Mouse (Mus musculus): Measurements from ENCODE around the gene Hnrnpm. TPM values are rescaled to one million over a fixed set of nuclear protein-coding genes. Genes with fewer than 3 reads are reported as not detected.

Hnrnpm gene
- polyA plus RNA-seq, 1 experiment from 2014 or later, result 161 TPM

DNA sequence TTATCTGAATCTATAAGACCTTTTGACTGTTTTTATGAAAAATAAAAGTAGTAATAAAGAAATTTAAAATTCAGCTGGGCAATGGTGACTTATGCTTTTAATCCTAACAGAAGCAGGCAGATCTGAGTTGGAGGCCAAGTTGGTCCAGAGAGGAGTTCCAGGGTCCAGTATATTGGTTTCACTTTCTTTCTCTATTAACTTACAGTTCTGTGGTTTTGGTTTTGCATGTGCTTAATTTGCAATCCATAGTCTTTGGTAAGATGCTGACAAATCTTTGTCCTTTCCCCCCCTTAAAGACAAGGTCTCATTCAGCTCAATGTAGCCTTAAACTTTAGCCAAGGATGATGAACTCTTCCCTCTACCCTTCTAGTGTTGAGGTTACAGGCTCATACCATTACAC, 7.9 kb downstream of the Hnrnpm start:
- H3K36me3 ChIP-seq (replicated peaks; ENCODE audit: control insufficient read depth, insufficient read depth), result peaks cover 26% of the 10 kb centered on the region
- H3K4me1 ChIP-seq (replicated peaks; ENCODE audit: control insufficient read depth, insufficient read depth, low read length), result peaks cover 32% of the 10 kb centered on the region
- DNase-seq (ENCODE audit: low spot score), result no peak
- H3K4me3 ChIP-seq (replicated peaks; ENCODE audit: low read length), result no peak overlapping the region
- H3K27me3 ChIP-seq (ENCODE audit: control insufficient read depth, insufficient read depth, low read length), result no peaks in the 10 kb centered on the region
- H3K27ac ChIP-seq, result no peak overlapping the region
- ATAC-seq (ENCODE audit: low FRiP score), result no peak
- H3K9me3 ChIP-seq (ENCODE audit: control insufficient read depth, low read length), result no peaks in the 10 kb centered on the region
- H3K4me2 ChIP-seq (replicated peaks), result no peak overlapping the region
- H3K9ac ChIP-seq, result no peak overlapping the region

DNA sequence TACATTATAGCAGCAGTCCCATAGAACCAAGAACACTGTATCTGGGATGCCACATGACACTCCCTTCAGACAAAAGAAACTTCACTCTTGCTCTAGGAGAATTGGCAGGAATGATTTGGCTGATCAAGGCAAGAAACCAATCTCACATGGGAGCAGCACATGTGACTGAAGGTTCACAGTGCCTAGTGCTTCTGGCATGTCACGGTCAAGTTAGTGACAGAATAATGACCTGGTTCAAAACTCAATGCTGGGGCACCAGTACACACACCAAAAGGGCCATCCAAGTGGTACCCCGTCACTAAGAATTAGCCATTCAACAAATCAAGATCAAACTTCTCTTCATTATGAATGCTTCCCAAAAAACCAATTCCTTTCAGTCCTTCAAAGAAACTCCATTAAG, 10.6 kb downstream of the Hnrnpm start:
- Histone ChIP-seq H3K9me3 (ENCODE audit: control insufficient read depth, low read length) (no peaks in the 10 kb centered on the region), H3K36me3 (replicated peaks; ENCODE audit: control insufficient read depth, insufficient read depth) (peaks cover 31% of the 10 kb centered on the region), H3K4me2 (replicated peaks) (no peak overlapping the region), H3K27ac (no peak overlapping the region), H3K4me1 (replicated peaks; ENCODE audit: control insufficient read depth, insufficient read depth, low read length) (peaks cover 5% of the 10 kb centered on the region), H3K9ac (no peak overlapping the region), H3K4me3 (replicated peaks; ENCODE audit: low read length) (no peak overlapping the region), H3K27me3 (ENCODE audit: control insufficient read depth, insufficient read depth, low read length) (no peaks in the 10 kb centered on the region)
- ATAC-seq (ENCODE audit: low FRiP score) (no peak), DNase-seq (ENCODE audit: low spot score) (no peak)
- WGBS, result 98% methylated on average over 2 of the region's 2 CpGs

- Histone ChIP-seq H3K27me3 (ENCODE audit: control insufficient read depth, insufficient read depth, low read length) (no peaks in the 10 kb centered on the region), H3K36me3 (replicated peaks; ENCODE audit: control insufficient read depth, insufficient read depth) (peaks cover 31% of the 10 kb centered on the region), H3K9ac (no peak overlapping the region), H3K4me2 (replicated peaks) (no peak overlapping the region), H3K27ac (no peak overlapping the region), H3K4me1 (replicated peaks; ENCODE audit: control insufficient read depth, insufficient read depth, low read length) (no peaks in the 10 kb centered on the region), H3K9me3 (ENCODE audit: control insufficient read depth, low read length) (no peaks in the 10 kb centered on the region), H3K4me3 (replicated peaks; ENCODE audit: low read length) (no peak overlapping the region)
- ATAC-seq (ENCODE audit: low FRiP score) (no peak), DNase-seq (ENCODE audit: low spot score) (no peak)
Measured at GRCm38 (mm10) chr17:33675452-33675851, 11.2 kb downstream of the Hnrnpm start.

DNA sequence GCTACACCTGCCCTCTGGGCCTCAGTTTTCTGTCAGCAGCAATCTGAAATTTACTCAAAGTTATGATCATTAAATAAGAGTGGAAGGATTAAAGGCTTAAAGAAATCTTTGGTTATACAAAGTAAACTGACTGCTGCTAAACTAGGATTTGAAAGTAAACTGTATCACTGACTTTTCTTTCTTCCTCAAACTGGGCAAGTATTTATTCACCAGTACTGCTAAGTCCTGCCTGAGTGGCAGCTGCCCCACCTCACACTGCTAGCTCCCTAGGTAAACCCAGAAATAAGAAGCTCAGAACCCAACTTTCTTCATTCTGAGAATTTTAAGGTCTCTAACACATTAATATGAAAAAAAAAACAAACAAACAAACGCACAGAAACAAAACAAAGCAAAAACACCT, 12.8 kb downstream of the Hnrnpm start:
- Histone ChIP-seq H3K4me2 (replicated peaks) (no peak overlapping the region), H3K27ac (no peak overlapping the region), H3K4me1 (replicated peaks; ENCODE audit: control insufficient read depth, insufficient read depth, low read length) (no peaks in the 10 kb centered on the region), H3K36me3 (replicated peaks; ENCODE audit: control insufficient read depth, insufficient read depth) (peaks cover 33% of the 10 kb centered on the region), H3K9me3 (ENCODE audit: control insufficient read depth, low read length) (no peaks in the 10 kb centered on the region), H3K9ac (no peak overlapping the region), H3K4me3 (replicated peaks; ENCODE audit: low read length) (no peak overlapping the region), H3K27me3 (ENCODE audit: control insufficient read depth, insufficient read depth, low read length) (no peaks in the 10 kb centered on the region)
- 83% methylated on average over 1 of the region's 1 CpGs for WGBS
- DNase-seq (ENCODE audit: low spot score) (no peak), ATAC-seq (ENCODE audit: low FRiP score) (no peak)

DNA sequence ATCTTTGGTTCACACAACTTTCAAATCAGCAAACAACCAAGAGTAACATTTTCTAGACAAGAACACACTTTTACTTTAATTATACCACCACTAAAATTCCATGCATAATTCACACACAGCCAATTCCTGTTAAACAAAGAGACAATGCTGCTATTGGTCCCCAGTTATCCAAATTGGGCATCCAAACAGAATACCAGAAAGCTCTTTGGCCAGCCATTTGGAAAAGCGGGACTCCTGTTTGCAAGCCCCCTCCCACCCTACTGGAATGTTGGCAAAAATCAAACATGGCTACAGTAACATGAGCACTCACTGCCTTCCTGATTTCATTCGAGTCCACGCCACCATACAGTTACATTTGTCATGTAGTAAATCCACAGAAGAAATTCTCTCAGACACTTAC, 17.0 kb downstream of the Hnrnpm start:
- H3K27ac ChIP-seq, result no peak overlapping the region
- no peak overlapping the region for H3K9ac ChIP-seq
- no peaks in the 10 kb centered on the region for H3K27me3 ChIP-seq (ENCODE audit: control insufficient read depth, insufficient read depth, low read length)
- no peaks in the 10 kb centered on the region for H3K9me3 ChIP-seq (ENCODE audit: control insufficient read depth, low read length)
- H3K4me1 ChIP-seq (replicated peaks; ENCODE audit: control insufficient read depth, insufficient read depth, low read length), result no peaks in the 10 kb centered on the region
- H3K4me3 ChIP-seq (replicated peaks; ENCODE audit: low read length), result no peak overlapping the region
- H3K4me2 ChIP-seq (replicated peaks), result no peak overlapping the region
- H3K36me3 ChIP-seq (replicated peaks; ENCODE audit: control insufficient read depth, insufficient read depth), result peaks cover 51% of the 10 kb centered on the region
- DNase-seq (ENCODE audit: low spot score) (no peak), ATAC-seq (ENCODE audit: low FRiP score) (no peak)
- WGBS, result 91% methylated on average over 3 of the region's 3 CpGs

- H3K27ac ChIP-seq, result no peak overlapping the region
- no peaks in the 10 kb centered on the region for H3K9me3 ChIP-seq (ENCODE audit: control insufficient read depth, low read length)
- H3K9ac ChIP-seq, result no peak overlapping the region
- no peaks in the 10 kb centered on the region for H3K4me1 ChIP-seq (replicated peaks; ENCODE audit: control insufficient read depth, insufficient read depth, low read length)
- H3K4me3 ChIP-seq (replicated peaks; ENCODE audit: low read length), result no peak overlapping the region
- H3K27me3 ChIP-seq (ENCODE audit: control insufficient read depth, insufficient read depth, low read length), result no peaks in the 10 kb centered on the region
- ATAC-seq (ENCODE audit: low FRiP score), result no peak
- peaks cover 67% of the 10 kb centered on the region for H3K36me3 ChIP-seq (replicated peaks; ENCODE audit: control insufficient read depth, insufficient read depth)
- 93% methylated on average over 3 of the region's 3 CpGs for WGBS
- no peak for DNase-seq (ENCODE audit: low spot score)
- no peak overlapping the region for H3K4me2 ChIP-seq (replicated peaks)
Measured at GRCm38 (mm10) chr17:33666813-33667212, 19.8 kb downstream of the Hnrnpm start.

GRCm38 (mm10) chr17:33649781-33650475, 36.7 kb downstream of the Hnrnpm start:
- 98% methylated on average over 34 of the region's 34 CpGs for WGBS
- Histone ChIP-seq H3K27me3 (ENCODE audit: control insufficient read depth, insufficient read depth, low read length) (no peaks in the 10 kb centered on the region), H3K36me3 (replicated peaks; ENCODE audit: control insufficient read depth, insufficient read depth) (peaks cover 98% of the 10 kb centered on the region), H3K27ac (no peak overlapping the region), H3K9me3 (ENCODE audit: control insufficient read depth, low read length) (no peaks in the 10 kb centered on the region), H3K4me1 (replicated peaks; ENCODE audit: control insufficient read depth, insufficient read depth, low read length) (no peaks in the 10 kb centered on the region), H3K4me3 (replicated peaks; ENCODE audit: low read length) (no peak overlapping the region), H3K4me2 (replicated peaks) (no peak overlapping the region), H3K9ac (no peak overlapping the region)
- ATAC-seq (ENCODE audit: low FRiP score) (peak; percentile 46; the same call in 1 of the 2 replicates), DNase-seq (ENCODE audit: low spot score) (no peak)

DNA sequence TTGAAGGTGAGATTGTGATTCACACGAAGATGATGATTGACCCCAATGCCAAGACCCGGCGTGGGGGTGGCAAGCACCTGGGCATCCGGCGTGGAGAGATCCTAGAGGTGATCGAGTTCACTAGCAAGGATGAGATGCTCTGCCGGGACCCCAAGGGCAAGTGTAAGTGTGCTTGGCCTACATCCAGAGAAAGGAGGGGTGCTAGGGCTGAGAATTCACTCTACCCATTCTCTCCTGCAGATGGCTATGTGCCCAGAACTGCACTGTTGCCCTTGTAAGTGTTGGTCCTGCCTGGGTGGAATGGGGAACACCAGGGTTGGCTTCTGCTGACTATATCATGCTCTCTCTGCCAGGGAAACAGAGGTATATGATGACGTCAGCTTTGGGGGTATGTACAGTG, 41.6 kb downstream of the Hnrnpm start:
- no peaks in the 10 kb centered on the region for H3K9me3 ChIP-seq (ENCODE audit: control insufficient read depth, low read length)
- no peak overlapping the region for H3K27ac ChIP-seq
- DNase-seq (ENCODE audit: low spot score) (no peak), ATAC-seq (ENCODE audit: low FRiP score) (no peak)
- H3K36me3 ChIP-seq (replicated peaks; ENCODE audit: control insufficient read depth, insufficient read depth), result peaks cover 89% of the 10 kb centered on the region
- H3K9ac ChIP-seq, result no peak overlapping the region
- no peaks in the 10 kb centered on the region for H3K27me3 ChIP-seq (ENCODE audit: control insufficient read depth, insufficient read depth, low read length)
- H3K4me1 ChIP-seq (replicated peaks; ENCODE audit: control insufficient read depth, insufficient read depth, low read length), result no peaks in the 10 kb centered on the region
- WGBS, result 96% methylated on average over 8 of the region's 8 CpGs
- H3K4me2 ChIP-seq (replicated peaks), result no peak overlapping the region
- H3K4me3 ChIP-seq (replicated peaks; ENCODE audit: low read length), result no peak overlapping the region

GRCm38 (mm10) chr17:33644068-33644467, 42.6 kb downstream of the Hnrnpm start:
- DNase-seq (ENCODE audit: low spot score), result no peak
- Histone ChIP-seq H3K27ac (no peak overlapping the region), H3K27me3 (ENCODE audit: control insufficient read depth, insufficient read depth, low read length) (no peaks in the 10 kb centered on the region), H3K4me1 (replicated peaks; ENCODE audit: control insufficient read depth, insufficient read depth, low read length) (no peaks in the 10 kb centered on the region), H3K9ac (no peak overlapping the region), H3K4me2 (replicated peaks) (no peak overlapping the region), H3K9me3 (ENCODE audit: control insufficient read depth, low read length) (no peaks in the 10 kb centered on the region), H3K36me3 (replicated peaks; ENCODE audit: control insufficient read depth, insufficient read depth) (peaks cover 81% of the 10 kb centered on the region), H3K4me3 (replicated peaks; ENCODE audit: low read length) (no peak overlapping the region)
- 98% methylated on average over 4 of the region's 4 CpGs for WGBS
- no peak for ATAC-seq (ENCODE audit: low FRiP score)

- Histone ChIP-seq H3K27me3 (ENCODE audit: control insufficient read depth, insufficient read depth, low read length) (no peaks in the 10 kb centered on the region), H3K36me3 (replicated peaks; ENCODE audit: control insufficient read depth, insufficient read depth) (peaks cover 61% of the 10 kb centered on the region), H3K4me3 (replicated peaks; ENCODE audit: low read length) (no peak overlapping the region), H3K4me1 (replicated peaks; ENCODE audit: control insufficient read depth, insufficient read depth, low read length) (no peaks in the 10 kb centered on the region), H3K4me2 (replicated peaks) (no peak overlapping the region), H3K9me3 (ENCODE audit: control insufficient read depth, low read length) (no peaks in the 10 kb centered on the region), H3K9ac (no peak overlapping the region), H3K27ac (no peak overlapping the region)
- 72% methylated on average over 6 of the region's 6 CpGs for WGBS
- ATAC-seq (ENCODE audit: low FRiP score), result no peak
- no peak for DNase-seq (ENCODE audit: low spot score)
Measured at GRCm38 (mm10) chr17:33639743-33640142, 46.9 kb downstream of the Hnrnpm start.

Measured in hindbrain, embryonic 14.5 days (tissue).